19 mouse cellular contexts compared by ENCODE assay signal in the genomic region with DNA sequence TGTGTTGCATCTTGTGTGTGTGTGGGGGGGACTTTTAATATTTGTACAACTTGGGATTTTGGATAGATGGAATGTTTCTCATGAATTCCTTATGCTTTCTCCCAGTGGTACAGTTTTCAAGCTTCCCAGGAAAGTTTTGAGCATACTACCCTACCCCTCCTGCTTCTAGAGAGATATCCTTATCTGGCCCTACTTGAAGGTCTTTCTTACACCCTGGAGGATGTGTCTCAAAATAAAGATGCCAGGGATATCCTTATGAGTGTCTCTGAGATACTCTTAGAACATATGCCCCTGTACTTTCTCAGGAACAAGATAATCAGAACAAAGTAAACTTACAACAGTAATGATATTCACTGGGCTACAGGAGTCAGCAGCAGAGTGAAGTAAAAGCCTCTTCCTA.
"Had no signal": no experiment of that assay in that cellular context is flagged by ENCODE, and none has a peak within 500 bp of the region (broad histone marks: within the 10 kb centered on the region; RNA-seq: fewer than 3 reads in every experiment).

No protein-coding gene starts in this region.

- H3K9me3 ChIP-seq: limb, embryonic 15.5 days; neural tube, embryonic 13.5 days; neural tube, embryonic 15.5 days had no signal

- H3K27ac ChIP-seq: limb, embryonic 15.5 days; neural tube, embryonic 13.5 days; neural tube, embryonic 15.5 days had no signal

- H3K4me2 ChIP-seq: limb, embryonic 15.5 days; lung, embryonic 14.5 days; midbrain, embryonic 11.5 days; neural tube, embryonic 13.5 days; neural tube, embryonic 15.5 days had no signal

- H3K9ac ChIP-seq: limb, embryonic 15.5 days; lung, embryonic 14.5 days; neural tube, embryonic 13.5 days; neural tube, embryonic 15.5 days had no signal

- ATAC-seq: midbrain, embryonic 16.5 days had no signal

- H3K27me3 ChIP-seq: limb, embryonic 15.5 days; neural tube, embryonic 13.5 days; neural tube, embryonic 15.5 days had no signal

- H3K4me1 ChIP-seq: limb, embryonic 15.5 days; neural tube, embryonic 15.5 days had no signal

- DNase-seq: lung, adult 18-20 months; lung, embryonic 14.5 days; lung, postnatal 10 days; lung, postnatal 4 days; midbrain, embryonic 14.5 days; retina, postnatal 1 day; right cerebral cortex, adult 18-20 months; right cerebral cortex, postnatal 25 days; right cerebral cortex, postnatal 4 days; spleen, adult 18-20 months; thymus, adult 18-20 months; thymus, postnatal 25 days; thymus, postnatal 4 days had no signal

- H3K4me3 ChIP-seq: limb, embryonic 15.5 days; myocyte; neural tube, embryonic 13.5 days; neural tube, embryonic 15.5 days had no signal

- H3K36me3 ChIP-seq: limb, embryonic 15.5 days; neural tube, embryonic 13.5 days; neural tube, embryonic 15.5 days had no signal
